Mouse (Mus musculus) adrenal gland, postnatal 25 days (tissue): ENCODE measurements at regions not wholly inside any gene's neighbourhood (a gene's known extent, or its start where the extent isn't known, plus 50 kb on each side); places are given as distances from the start of the nearest gene placed in this dataset.

Source experiments
- DNase-seq: peaks from one replicate; pipeline ENCODE4 v3.0.0; 2021; ENCODE audit warnings: mixed read lengths

DNA sequence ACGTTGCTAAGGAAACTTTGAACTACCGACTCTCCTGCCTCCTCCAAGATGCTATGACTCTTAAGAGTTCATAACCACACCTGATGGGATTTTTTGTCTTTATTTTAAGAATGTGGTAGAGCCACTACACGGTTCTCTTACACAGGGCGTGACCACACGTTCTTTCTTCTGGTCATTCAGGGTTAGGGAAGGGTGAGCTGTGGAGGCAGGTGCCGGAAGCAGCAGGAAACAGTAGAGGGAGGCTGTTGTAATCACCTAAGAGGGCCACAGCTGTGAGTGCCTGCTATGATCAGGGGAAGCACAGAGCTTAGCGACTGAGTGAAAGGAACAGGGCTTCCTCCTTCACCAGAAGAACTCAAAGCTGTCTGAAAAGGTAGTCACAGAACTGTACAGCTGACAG is 50.6 kb upstream of the Larp1 start:
- DNase-seq = no peak

DNA sequence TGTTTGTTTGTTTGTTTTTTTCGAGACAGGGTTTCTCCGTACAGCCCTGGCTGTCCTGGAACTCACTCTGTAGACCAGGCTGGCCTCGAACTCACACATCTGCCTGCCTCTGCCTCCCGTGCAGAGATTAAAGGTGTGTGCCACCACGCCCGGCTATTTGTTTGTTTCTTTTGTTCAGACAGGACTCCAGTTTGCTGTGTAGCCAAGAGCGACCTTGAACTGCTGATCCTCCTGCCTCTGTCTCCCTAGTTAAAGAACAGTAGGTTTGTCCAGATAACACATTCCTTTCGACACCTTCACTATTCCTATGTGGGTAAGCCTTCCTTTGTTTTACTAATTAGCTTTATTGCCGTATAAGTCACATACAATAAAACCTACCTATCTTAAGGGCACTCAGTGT is 52.0 kb upstream of the Larp1 start:
- no peak for DNase-seq

GRCm38 (mm10) chr11:57956076-57956475 is 52.8 kb upstream of the Larp1 start:
- no peak for DNase-seq

- DNase-seq = no peak
Observed at GRCm38 (mm10) chr11:57955476-57955875, 53.4 kb upstream of the Larp1 start.

DNA sequence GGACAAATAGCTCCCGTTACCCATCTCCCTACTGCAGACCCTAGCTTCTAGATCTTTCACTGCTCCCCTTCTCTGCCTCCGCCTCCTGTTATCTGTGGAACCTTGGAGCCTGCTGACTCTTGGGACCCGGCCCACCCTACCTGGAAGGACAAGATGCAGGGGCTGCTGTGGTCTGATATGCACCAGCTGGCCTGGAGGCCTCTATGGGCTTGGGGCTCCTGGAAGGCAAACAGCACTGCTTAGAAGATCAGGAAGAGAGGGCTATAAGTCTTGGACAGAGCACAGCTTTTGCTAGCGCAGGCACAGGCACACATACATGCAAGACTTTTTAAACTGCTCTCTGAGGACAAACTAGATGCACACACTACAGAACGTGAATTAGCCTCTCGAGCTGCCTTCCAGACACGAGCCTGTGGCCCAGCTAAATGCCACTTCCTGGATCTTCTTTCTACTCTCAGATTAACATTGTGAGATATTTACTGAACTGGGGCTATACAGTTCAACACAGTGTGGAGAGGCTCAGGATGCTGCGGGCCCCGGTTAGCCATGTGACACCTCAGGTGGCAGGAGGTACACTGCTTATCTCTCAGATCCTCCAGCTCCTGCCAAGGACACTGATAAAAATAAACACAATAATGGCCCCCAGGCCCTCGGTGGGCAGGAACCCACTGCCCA is 54.2 kb upstream of the Larp1 start:
- DNase-seq = no peak

- no peak for DNase-seq
Observed at GRCm38 (mm10) chr11:57953694-57954093, 55.2 kb upstream of the Larp1 start.

GRCm38 (mm10) chr11:57952619-57953018 is 56.2 kb upstream of the Larp1 start:
- no peak for DNase-seq

DNA sequence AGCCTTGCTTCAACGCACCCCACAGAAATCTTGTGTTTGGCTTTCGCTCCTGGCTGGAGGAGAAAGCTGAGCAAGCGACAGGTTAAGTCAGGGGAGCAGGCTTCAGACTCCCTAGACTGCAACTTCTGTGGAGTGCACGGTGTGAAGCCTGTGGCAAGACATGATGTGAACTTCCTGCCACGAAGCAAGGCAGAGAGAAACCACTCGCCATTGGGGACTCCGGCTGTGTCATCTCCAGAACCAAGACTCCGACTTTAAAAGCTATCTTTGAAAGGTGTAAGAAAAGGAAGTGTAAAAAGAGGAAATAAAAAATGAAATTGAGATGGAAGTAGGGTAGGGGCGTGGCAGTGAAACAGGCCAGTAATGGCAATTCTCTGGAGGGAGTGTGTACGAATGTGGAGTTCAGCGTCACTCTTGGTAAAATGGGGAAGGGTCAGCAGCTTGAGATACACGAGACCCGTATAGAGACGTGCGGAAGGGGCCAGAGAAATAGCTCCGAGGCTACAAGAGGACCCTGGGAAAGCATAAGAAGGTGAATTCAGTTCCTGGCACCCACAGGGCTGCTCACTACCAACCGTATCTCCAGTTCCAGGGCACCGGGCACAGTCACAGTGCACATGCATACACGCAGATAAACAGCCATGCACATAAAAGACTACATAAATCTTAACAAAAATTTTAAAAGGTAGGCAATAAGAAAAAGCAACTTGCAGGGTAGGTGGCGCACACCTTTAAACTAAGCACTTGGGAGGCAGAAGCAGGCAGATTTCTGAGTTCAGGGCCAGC is 57.1 kb upstream of the Larp1 start:
- DNase-seq = no peak

- no peak for DNase-seq
Observed at GRCm38 (mm10) chr11:57950989-57951388, 57.9 kb upstream of the Larp1 start.

GRCm38 (mm10) chr11:57949067-57949466 is 59.8 kb upstream of the Larp1 start:
- DNase-seq = no peak

DNA sequence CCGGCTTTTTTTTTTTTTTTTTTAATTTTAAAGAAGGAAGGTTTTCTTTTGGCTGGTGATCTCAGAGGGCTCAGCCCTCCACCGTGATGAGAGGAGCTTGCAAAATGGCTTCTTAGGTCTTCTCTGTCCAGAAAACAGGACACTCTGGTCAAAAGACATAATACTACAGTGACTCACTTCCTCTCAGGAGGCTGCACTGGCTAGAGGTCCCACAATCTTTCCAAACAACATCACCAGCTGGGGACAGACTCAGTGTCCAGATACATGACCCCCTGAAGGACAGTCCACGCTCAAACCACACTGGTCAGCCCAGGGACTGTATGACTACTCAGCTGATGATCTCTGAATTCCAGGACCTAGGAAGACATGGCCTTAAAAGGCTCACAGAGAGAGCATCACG is 61.5 kb upstream of the Larp1 start:
- DNase-seq = no peak

DNA sequence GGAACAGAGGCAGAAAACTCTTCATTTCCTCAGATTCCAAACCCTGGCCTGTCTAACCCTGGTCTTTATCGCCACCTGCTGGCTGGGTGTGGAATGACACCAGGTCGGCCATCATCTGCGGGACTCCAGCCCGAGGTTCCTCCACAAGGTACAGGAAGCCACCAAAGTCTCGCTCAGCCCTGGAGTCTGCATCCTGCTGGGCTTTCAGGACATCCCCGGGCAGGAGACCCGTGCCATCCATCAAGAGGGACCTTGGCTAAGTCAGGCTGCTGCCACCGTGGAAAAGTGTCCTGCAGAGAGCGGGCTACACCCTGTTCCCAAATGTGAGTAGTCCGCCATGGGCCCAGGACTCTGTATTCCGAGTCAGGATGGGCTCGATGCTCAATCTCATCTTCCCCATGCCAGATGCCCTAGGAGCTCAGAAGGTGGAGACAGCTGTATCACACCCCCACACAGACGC is 74.4 kb upstream of the Larp1 start:
- peak; percentile 88 for DNase-seq

- no peak for DNase-seq
Observed at GRCm38 (mm10) chr11:57933065-57933464, 75.8 kb upstream of the Larp1 start.

- no peak for DNase-seq
Observed at GRCm38 (mm10) chr11:57929506-57929905, 79.4 kb upstream of the Larp1 start.

DNA sequence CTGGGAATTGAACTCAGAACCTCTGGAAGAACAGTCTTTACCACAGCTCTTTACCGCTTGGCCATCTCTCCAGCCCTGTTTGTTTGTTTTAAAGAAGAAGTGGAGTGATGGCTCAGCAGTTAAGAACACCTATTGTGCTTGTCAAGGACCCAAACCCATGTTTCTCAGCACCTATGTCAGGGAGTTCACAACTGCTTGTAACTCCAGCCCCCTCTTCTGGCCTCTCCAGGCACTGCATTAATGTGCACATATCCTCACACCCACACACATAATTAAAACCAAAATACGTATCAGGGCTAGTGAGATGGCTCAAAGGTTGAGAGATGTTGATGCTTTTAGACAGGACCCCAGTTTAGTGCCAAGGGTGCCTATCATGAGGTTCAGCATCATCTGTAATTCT is 87.6 kb upstream of the Hand1 start:
- peak; percentile 21 for DNase-seq

DNA sequence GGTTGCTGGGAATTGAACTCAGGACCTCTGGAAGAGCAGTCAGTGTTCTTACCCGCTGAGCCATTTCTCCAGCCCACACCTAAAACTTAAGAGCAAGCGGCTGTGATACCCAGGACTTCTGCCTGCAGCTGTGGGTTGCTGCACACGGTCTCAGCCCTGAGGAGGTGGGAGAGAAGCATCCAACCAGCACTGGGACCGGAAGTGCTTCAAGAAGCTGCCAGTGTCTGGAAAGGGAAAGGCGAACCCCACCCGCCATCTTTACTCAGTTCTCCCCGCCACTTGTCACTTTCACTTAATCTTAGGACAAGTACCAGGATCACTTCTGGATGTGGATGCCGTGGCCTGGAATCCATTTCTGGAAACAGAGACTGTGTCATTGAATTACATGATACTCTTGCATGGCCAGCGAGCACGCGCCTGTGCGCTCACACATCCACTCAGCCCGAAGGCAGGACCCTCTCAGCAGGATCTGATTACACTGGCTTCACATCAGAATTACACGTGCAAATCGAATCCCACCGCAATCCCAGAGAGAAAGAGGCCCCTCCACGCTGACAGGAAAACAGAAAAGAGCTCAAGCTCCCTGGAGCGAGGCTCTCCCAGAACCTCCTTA is 85.9 kb upstream of the Hand1 start:
- DNase-seq = no peak

DNA sequence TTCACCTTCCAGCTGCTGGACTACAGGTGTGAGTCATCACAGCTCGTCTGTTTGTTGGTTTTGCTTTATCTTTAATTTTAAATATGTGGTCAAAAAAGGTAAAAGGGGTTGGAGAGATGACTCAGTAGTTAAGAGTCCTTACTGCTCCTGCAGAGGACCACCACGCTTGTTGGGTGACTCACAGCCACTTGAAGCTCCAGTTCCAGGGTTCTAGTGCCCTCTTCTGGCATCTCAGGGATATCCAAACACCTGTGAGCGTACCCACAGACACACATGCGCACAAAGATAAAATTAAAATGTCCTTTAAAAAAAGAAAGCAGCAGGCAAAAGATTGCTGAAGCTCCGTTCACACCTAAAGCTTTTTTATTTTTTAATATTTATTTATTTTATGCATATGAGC is 85.4 kb upstream of the Hand1 start:
- DNase-seq = no peak

DNA sequence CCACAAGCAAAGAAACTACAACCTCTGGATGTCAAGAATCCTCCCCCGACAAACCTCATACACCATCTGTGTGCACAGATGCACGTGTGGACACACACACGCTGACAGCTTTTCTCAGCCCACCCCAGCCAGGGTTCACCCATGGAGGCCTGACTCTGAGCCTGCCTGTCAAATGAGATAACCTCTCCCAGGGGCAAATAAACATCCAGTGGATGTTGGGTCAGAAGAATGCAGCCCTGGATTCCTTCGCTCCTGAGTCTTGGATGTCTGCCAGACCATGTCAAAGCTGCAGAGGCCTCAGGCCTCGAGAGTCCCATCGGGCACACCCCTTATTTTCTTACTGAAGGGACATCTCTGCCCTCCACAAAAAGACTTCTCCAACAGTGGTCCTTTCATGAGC is 83.4 kb upstream of the Hand1 start:
- DNase-seq = no peak

- no peak for DNase-seq
Observed at GRCm38 (mm10) chr11:57913801-57914560, 81.4 kb upstream of the Hand1 start.

DNA sequence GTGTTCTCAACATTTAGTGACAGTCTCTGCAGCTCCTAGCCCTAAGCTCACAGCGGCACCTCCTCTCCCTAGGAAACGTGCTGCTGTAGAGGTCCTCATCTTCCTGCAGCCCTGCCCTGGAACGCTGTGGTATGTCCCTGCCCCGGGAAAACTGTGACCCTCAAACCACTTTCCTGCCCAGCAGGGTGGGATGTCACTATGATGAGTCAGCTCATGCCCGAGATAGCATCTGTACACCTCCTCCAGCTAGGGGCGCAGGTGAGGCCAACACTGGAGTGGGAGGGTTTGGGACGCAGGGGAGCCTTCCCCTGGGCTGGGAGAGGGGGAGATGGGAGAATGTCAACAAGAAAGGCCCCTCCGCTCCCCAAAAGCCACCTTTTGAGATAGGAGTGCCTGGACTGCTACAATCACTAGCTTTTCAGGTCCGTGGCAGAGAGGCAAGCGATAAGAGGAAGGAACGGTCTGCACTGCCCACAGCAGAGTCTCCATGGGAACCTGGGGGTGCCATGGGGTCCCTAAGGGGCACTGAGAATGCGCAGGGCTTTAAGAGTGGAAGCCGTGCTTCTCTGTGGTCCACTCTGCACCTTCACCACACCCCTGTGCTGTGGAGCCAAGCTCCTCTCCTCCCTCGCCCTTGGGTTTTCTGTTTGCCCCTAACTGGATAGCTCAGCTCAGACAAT is 80.5 kb upstream of the Hand1 start:
- DNase-seq = no peak

DNA sequence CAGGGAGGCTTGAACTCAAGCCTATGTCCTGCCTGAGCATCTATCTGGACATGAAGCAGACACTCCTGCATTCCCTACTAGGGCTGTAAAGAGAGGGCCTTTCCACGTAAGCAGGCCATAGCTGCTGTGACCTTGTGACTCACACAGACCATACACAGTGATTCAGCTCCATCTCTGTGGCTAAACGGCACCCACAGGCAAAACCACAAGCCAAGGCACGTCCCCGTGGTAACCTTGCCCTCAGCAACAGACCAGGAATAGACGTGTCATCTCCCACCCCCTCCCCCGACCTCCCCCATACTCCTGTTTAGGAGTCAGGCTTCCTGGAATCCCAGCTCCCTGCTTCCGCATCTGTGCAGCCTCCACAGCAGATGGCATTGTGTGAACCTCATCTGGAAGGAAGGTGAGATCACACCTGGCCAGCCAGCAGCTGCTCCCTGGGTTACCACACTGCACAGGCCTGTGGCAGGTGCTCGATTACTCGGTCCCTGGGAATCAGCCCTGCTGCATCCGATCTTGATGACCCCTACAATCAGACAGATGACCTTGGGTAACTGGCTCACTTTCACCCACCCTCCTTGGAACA is 79.2 kb upstream of the Hand1 start:
- peak; percentile 46 for DNase-seq

DNA sequence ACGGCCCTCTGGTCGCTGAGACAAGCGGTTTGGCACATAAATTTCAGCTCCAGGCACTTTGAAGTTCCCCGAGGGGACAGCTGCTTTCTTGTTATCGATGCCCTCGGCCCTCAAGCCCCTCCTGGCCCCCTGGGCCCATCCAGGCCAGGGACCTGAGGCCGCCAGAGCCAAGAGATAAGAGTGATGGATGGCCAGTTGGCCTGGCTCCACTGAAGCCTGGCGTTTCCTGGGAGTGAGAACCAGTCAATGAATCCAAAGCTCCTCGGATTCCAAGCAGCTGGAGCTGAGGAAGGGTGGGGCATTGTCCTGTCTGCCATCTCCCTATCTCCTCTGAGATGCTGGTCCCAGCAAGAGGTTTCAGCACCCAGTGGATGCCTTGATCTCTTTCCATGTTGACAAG is 71.6 kb upstream of the Hand1 start:
- DNase-seq = peak; percentile 15
